Mouse (Mus musculus) forebrain, postnatal 0 days (tissue): Measurements from ENCODE around the gene Frs3. TPM values are rescaled to one million over a fixed set of nuclear protein-coding genes. Genes with fewer than 3 reads are reported as not detected.

Source experiments
- ATAC-seq: fragments of 200-750 bp; cut with Nextera tagmentation; 2 replicates; pipeline ENCODE4 v1.8.0; 2017; ENCODE audit warnings: mild to moderate bottlenecking, moderate library complexity
- DNase-seq: peaks from one replicate; pipeline ENCODE4 v3.0.0-alpha.2; 2015
- H3K27ac ChIP-seq: fragments of 300-500 bp; sonication (generic); 2 replicates; pipeline ENCODE4 v1.5.1; 2014; ENCODE audit warnings: low read depth, mild to moderate bottlenecking, antibody characterized with exemption, low read length, moderate library complexity, mixed read lengths
- H3K27me3 ChIP-seq: fragments of 300-500 bp; sonication (generic); 2 replicates; pipeline ENCODE4 v1.6.1; 2014; ENCODE audit warnings: mild to moderate bottlenecking, low read length, mixed read lengths; ENCODE audit not compliant: insufficient read depth
- H3K36me3 ChIP-seq: fragments of 300-500 bp; sonication (generic); 2 replicates; pipeline ENCODE4 v1.6.1; 2014; ENCODE audit warnings: mild to moderate bottlenecking, moderate library complexity; ENCODE audit not compliant: insufficient read depth
- H3K4me1 ChIP-seq: fragments of 300-500 bp; sonication (generic); 2 replicates; pipeline ENCODE4 v1.6.1; 2014; ENCODE audit warnings: antibody characterized with exemption; ENCODE audit not compliant: insufficient read depth
- H3K4me2 ChIP-seq: fragments of 300-500 bp; sonication (generic); 2 replicates; pipeline ENCODE4 v1.6.1; 2014; ENCODE audit warnings: low read depth, mild to moderate bottlenecking, moderate library complexity
- H3K4me3 ChIP-seq: fragments of 300-500 bp; sonication (generic); 2 replicates; pipeline ENCODE4 v1.5.1; 2014; ENCODE audit warnings: low read depth, low read length, mixed read lengths
- H3K9ac ChIP-seq: fragments of 300-500 bp; sonication (generic); 2 replicates; pipeline ENCODE4 v1.6.1; 2014; ENCODE audit warnings: mild to moderate bottlenecking
- H3K9me3 ChIP-seq: fragments of 300-500 bp; sonication (generic); 2 replicates; pipeline ENCODE4 v1.6.1; 2016; ENCODE audit warnings: low read length
- CTCF ChIP-seq: sonication (generic); IDR thresholded peaks from 2 replicates; pipeline ENCODE4 v1.5.1; 2016; ENCODE audit warnings: antibody characterized with exemption, control low read depth, low read depth
- WGBS: fragments of 180-500 bp; shearing (Covaris S2); extraction: QIAGEN DNeasy Blood & Tissue Kit; methylation state at CpG from one replicate; pipeline ENCODE4 v1.1.7; 2014; 5-methylcytosine and 5-hydroxymethylcytosine counted together
- polyA plus RNA-seq: library from polyadenylated mRNA; unstranded; fragments of >200 nt; fragmentation: Nextera tagmentation; extraction: Ambion mirVana; gene quantifications from 2 replicates; pipeline ENCODE4 v1.2.1, GENCODE M21; 2015
- total RNA-seq: library from RNA; depleted of rRNA; stranded (reverse); fragments of >200 nt; gene quantifications from 2 replicates; pipeline ENCODE4 v1.2.3, GENCODE M21; 2014

Gene Frs3
- total and polyA plus RNA-seq, 2 experiments from 2014 or later: 43.6 to 79.6 TPM

- under 1% methylated on average over 9 of the region's 9 CpGs for WGBS
- peaks cover 16% of the 10 kb centered on the region; the same call in 1 of the 2 replicates for H3K36me3 ChIP-seq
Observed at GRCm38 (mm10) chr17:47688344-47688607, 554 bp upstream of the Frs3 start, which contains the start of gene Tomm6. Gene Tomm6, minus strand, starts transcription at chr17:47688386.

GRCm38 (mm10) chr17:47689894-47690293, 1.1 kb downstream of the Frs3 start:
- Histone ChIP-seq H3K9ac (no peak overlapping the region; the same call in 1 of the 2 replicates), H3K27me3 (no peaks in the 10 kb centered on the region), H3K4me3 (peak overlapping the region; percentile 63; the same call in 1 of the 2 replicates), H3K36me3 (peaks cover 4% of the 10 kb centered on the region; the same call in 1 of the 2 replicates), H3K9me3 (no peaks in the 10 kb centered on the region), H3K4me2 (peak overlapping the region; percentile 91), H3K27ac (no peak overlapping the region), H3K4me1 (0 out of 2 replicates have a peak, but pooled peaks cover 13% of the 10 kb centered on the region)
- WGBS: 88% methylated on average over 8 of the region's 8 CpGs
- no peak for ATAC-seq
- TF ChIP-seq CTCF: no peak
- DNase-seq: no peak

More at GRCm38 (mm10) chr17:47688344-47688607, 554 bp upstream of the Frs3 start, which contains the start of gene Tomm6:
- Histone ChIP-seq H3K4me2 (peak within 1 kb of the TSS; percentile 91), H3K27ac (peak within 1 kb of the TSS; percentile 90), H3K9me3 (no peaks in the 10 kb centered on the region), H3K9ac (peak within 1 kb of the TSS; percentile 78), H3K4me1 (0 out of 2 replicates have a peak, but pooled peaks cover 13% of the 10 kb centered on the region), H3K27me3 (no peaks in the 10 kb centered on the region), H3K4me3 (peak within 1 kb of the TSS; percentile 63)
- no peak for TF ChIP-seq CTCF
- ATAC-seq (no peak), DNase-seq (no peak)

- Histone ChIP-seq H3K9me3 (no peaks in the 10 kb centered on the region), H3K9ac (no peak overlapping the region), H3K36me3 (no peaks in the 10 kb centered on the region), H3K4me1 (0 out of 2 replicates have a peak, but pooled peaks cover 13% of the 10 kb centered on the region), H3K4me3 (no peak overlapping the region), H3K27me3 (no peaks in the 10 kb centered on the region), H3K4me2 (no peak overlapping the region), H3K27ac (no peak overlapping the region)
- DNase-seq (no peak), ATAC-seq (no peak)
- 87% methylated on average over 3 of the region's 3 CpGs for WGBS
- TF ChIP-seq CTCF: no peak
Observed at GRCm38 (mm10) chr17:47691650-47692049, 2.8 kb downstream of the Frs3 start.

GRCm38 (mm10) chr17:47693671-47694441, 5.0 kb downstream of the Frs3 start:
- peak overlapping the region; percentile 77 for H3K4me2 ChIP-seq
- no peak; the same call in 1 of the 2 replicates for ATAC-seq
- 37% methylated on average over 13 of the region's 13 CpGs for WGBS

GRCm38 (mm10) chr17:47694442-47694502, 5.4 kb downstream of the Frs3 start, which contains the start of gene Gm21981:
Gene Gm21981, minus strand, starts transcription at chr17:47694455.
- Histone ChIP-seq H3K4me3 (peak within 1 kb of the TSS; percentile 66), H3K4me1 (0 out of 2 replicates have a peak, but pooled peaks cover 6% of the 10 kb centered on the region), H3K36me3 (peaks cover 3% of the 10 kb centered on the region; the same call in 1 of the 2 replicates), H3K27ac (peak within 1 kb of the TSS; percentile 82), H3K27me3 (no peaks in the 10 kb centered on the region), H3K9ac (peak within 1 kb of the TSS; percentile 92), H3K4me2 (peak within 1 kb of the TSS; percentile 77), H3K9me3 (no peaks in the 10 kb centered on the region)
- no peak for ATAC-seq
- WGBS: 0% methylated on average over 3 of the region's 3 CpGs
- TF ChIP-seq CTCF: no peak; the same call in 1 of the 2 replicates
- DNase-seq: no peak

More at GRCm38 (mm10) chr17:47693671-47694441, 5.0 kb downstream of the Frs3 start:
- H3K27me3 ChIP-seq: no peaks in the 10 kb centered on the region
- peaks cover 3% of the 10 kb centered on the region; the same call in 1 of the 2 replicates for H3K36me3 ChIP-seq
- DNase-seq: no peak
- peak overlapping the region; percentile 66 for H3K4me3 ChIP-seq
- TF ChIP-seq CTCF: no peak
- H3K9ac ChIP-seq: peak overlapping the region; percentile 92
- H3K9me3 ChIP-seq: no peaks in the 10 kb centered on the region
- H3K4me1 ChIP-seq: 0 out of 2 replicates have a peak, but pooled peaks cover 6% of the 10 kb centered on the region
- H3K27ac ChIP-seq: peak overlapping the region; percentile 82; the same call in 1 of the 2 replicates

GRCm38 (mm10) chr17:47694503-47695336, 5.9 kb downstream of the Frs3 start, which contains the start of gene Prickle4:
Gene Prickle4, minus strand, starts transcription at chr17:47694736.
- peak; percentile 83 for TF ChIP-seq CTCF
- Histone ChIP-seq H3K27ac (peak within 1 kb of the TSS; percentile 82), H3K9me3 (no peaks in the 10 kb centered on the region), H3K27me3 (no peaks in the 10 kb centered on the region), H3K9ac (peak within 1 kb of the TSS; percentile 92), H3K4me3 (peak within 1 kb of the TSS; percentile 66), H3K4me2 (peak within 1 kb of the TSS; percentile 77), H3K36me3 (peaks cover 6% of the 10 kb centered on the region; the same call in 1 of the 2 replicates), H3K4me1 (0 out of 2 replicates have a peak, but pooled peaks cover 4% of the 10 kb centered on the region)
- DNase-seq (peak; percentile 97), ATAC-seq (peak; percentile 98)
- WGBS: 3% methylated on average over 71 of the region's 82 CpGs
